Mouse (Mus musculus) cerebellum, adult 11-12 months (tissue): ENCODE measurements around the gene Zfp330.
A peak's percentile ranks its signal among the peaks of the same experiment; 100 is the strongest.

Source experiments
- DNase-seq: peaks from one replicate; pipeline ENCODE4 v3.0.0; 2022

Gene Zfp330

DNA sequence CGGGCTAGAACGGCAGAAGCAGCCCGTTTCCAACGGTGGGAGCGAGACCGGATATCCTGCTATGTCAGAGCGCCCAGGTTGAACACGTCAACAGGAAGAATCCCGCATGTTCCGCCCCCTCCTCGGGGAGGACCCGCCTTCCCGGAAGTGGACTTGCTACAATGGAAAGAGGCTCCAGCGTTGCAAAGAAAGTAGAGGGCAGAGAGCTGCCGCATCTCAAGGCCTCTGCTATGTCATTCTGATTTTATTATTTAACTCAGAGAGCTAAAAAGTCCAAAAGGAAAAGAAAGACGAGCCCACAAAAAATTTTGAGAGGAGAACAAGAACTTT, at the start of gene Zfp330:
Gene Zfp330 (minus strand): TSS at position 68 of the 330 bp plus-strand sequence.
- peak; percentile 90 for DNase-seq

DNA sequence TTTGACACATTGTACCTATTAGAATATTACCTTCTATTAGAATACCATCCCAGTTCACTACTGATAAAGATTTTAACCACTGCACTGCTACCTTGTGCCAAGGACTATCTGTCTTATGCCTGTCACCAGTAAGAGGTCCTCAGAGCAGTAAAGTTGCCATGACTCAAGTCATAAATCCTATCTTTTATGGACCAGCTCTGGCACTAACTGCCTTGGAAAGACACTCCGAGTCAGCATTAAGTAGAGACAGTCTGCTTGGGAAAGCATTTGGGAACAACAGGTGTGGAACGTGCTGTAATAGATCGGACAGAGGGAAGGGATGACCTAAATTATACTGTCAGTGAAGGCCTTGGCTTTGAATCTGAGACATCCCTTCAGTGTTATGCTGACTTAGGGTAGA, 4.0 kb upstream of the Zfp330 start:
- DNase-seq = no peak

DNA sequence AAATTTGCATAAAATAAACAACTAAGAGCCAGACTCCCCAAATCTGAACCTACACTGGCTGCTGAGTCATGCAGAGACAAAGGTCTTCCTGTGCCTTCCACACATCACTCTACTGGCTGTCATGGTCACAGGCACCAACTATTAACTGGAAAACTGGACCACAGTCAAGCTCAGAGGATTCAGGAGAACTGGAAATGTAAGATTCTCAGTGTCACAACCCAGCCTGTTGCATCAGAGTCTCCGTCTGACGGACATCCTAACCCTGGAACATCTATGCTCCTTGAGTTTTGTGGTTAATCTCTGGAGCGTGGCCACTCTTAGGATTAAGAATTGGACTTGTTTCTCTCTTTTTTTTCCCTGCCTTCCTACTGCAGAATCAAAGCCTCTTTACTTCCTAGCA, 3.4 kb upstream of the Zfp330 start:
- no peak for DNase-seq

DNA sequence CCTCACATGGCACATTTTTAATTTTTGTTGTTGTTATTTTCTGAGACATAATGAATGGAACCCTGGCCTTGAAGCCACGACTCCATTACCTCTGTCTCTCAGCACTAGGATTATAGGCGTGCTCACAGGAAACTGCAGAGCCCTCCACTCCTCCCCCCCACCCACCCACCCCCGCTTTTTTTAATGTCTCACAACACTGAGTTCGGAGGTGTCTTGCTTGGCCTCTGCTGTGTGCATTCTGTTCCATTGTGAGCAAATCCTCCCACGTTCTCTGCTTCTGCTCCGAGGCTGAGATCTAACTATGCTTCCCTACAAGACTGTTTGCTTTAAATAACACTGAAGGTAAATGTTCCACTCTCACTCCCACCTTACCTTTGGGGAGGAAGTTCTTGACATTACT, 522 bp upstream of the Zfp330 start:
- no peak for DNase-seq

DNA sequence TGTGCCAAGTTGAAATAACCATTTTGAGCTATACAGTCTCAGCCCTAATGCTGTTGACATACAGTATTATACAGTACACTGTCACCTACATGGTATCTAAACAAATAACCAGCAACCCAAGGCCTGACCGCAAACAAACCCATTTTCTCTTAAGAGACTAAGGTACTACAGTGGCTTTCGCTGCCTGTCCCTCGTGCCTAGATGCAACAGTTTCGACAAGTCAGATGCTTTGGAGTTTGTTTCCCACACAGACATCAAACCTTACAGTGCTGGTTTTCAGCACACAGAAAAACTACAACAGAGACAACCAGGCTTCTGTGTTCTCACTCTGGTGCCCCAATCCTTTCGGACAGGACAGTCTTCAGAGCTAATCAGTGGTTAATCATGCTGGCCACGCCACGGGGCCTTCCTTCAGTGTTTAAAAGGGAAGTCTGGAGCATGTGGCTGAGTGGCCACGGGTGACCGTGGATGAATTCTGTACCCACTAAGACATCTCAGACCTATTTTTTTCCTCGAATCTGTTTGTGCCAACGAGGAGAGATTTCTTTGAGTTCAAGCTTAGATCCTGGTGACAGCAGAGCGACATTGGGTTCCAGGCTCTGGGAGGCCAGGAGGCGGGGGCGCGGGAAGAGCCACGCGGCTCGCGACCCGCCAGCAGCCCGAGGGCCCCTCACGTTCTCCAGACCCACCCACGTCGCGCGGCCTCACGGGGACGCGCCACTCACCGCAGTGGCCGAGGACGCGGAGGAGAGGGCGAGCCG, 448 bp downstream of the Zfp330 start:
- no peak for DNase-seq

DNA sequence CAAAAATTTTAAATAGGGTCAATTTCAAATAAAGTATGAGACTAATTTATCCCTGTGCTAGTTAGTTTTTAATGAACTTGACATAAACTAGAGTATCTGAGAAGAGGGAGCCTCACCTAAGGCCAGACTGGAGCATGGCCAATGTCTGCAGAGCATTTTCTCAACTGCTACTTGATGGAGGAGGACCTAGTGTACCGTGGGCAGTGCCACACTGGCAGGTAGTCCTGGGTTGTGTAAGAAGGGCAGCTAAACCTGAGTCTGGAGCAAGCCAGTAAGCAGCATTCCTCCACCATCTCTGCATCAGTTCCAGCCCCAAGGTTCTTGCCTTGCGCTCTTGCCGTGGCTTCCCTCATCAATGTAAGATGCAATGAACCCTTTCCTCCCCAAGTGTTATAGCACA, 3.1 kb downstream of the Zfp330 start:
- no peak for DNase-seq

DNA sequence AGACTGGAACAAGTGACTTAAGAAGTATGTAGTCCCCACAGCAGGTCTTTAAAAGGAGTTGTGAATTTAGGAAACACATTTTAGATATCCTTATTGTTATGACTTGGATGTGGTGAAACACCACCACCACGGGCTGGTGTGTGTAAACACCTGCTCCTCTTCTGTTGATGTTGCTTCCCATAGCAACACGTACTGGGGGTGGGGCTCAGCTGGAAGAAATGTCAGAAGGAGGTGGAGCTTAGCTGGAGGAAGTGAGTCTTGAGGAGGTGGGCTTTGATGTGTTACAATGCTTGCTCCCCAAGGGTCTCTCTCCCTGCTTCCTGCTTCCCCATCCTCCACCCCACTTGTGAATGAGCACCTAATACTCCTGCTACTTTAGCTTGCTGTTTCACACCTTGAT, 14.9 kb downstream of the Zfp330 start:
- DNase-seq = no peak

DNA sequence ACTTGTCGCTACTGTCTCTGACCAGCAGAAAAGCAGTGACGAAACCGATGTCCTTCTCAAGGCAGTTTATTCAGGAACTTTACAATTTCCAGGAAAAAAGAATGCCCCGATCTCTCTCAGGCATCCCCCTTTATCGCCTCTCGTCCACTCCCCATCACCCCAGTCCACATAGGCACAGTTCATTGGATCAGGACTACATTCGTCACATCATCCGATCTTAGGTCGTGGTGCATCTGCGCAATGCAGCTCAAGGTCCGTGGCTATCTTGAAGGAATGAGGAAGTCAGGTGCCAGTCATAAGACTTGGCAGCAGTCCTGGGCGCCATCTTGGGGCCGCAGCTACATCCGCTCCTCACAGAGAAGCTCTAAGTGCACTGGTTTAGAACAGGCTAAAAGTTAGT, 19.0 kb downstream of the Zfp330 start:
- DNase-seq = no peak

DNA sequence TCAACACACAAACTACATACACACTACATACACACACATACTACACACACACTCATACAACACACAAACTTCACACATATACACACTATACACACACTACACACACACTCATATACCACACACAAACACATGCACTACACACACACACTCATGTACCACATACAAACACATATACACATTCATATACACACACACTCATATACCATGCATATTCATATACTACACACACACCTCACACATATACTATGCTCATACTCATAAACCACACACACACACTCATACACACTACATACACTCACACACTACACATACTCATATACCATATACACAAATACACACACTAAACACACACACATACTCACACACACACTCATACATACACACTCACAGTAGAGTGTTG, 27.3 kb downstream of the Zfp330 start:
- no peak for DNase-seq

DNA sequence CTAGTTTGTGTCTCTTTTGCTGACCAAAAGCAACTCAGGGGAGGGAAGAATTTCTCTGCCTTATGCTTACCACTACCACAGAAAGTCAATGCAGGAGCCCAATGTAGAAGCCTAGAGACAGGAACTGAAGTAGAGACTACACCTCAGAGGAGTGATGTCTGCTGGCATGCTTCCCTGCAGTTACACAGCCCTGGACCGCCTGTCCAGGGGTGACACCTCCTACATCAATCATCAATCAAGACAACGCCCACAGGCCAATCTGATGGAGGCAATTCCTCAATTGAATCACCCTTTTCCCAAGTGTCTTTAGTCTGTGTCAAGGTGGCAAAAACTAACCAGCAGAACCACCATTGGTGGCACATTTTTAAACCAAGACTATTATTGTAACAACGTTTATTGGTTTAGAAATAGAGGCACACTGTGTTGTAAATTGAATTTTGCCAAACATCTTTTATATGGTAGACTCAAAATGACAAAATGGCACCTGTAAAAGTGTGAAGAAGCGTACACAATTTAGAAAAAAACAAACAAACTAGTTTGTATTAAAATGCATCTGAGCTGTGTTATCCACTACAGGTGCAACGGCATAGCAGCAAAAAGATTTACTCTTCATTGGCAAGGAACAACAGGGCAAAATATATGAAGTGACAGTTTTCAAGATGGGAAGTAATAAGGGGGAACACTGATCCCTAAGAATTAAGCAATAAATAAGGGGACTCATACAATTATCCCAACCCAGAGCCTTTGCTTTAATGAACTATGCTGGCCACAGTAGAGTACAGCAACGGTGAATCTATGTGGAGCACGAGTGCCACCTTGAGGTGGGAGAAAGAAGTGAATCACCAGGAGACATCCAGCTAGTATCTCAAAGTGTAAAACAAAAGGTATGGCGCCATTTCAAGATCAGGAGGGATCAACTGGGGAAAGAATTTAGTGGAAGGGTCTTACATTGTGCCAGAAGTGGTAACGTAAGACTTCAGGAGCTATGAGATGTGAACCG, 29.8 kb downstream of the Zfp330 start:
- peak; percentile 40 for DNase-seq
